Mouse (Mus musculus) cortical plate, adult 2 months (tissue): ENCODE results near the gene Krtap17-1.

Experiments
- CTCF ChIP-seq: fragments of 200-500 bp; IDR thresholded peaks from 2 replicates; pipeline ENCODE4 v1.5.1; 2011; ENCODE audit warnings: mild to moderate bottlenecking, control low read depth, low read length; ENCODE audit not compliant: insufficient read depth; ENCODE audit errors: extremely low read depth
- POLR2A ChIP-seq: fragments of 200-500 bp; IDR thresholded peaks from 2 replicates; pipeline ENCODE4 v1.6.1; 2011; ENCODE audit warnings: mild to moderate bottlenecking, low read length, control low read depth; ENCODE audit not compliant: insufficient read depth; ENCODE audit errors: extremely low read depth

DNA sequence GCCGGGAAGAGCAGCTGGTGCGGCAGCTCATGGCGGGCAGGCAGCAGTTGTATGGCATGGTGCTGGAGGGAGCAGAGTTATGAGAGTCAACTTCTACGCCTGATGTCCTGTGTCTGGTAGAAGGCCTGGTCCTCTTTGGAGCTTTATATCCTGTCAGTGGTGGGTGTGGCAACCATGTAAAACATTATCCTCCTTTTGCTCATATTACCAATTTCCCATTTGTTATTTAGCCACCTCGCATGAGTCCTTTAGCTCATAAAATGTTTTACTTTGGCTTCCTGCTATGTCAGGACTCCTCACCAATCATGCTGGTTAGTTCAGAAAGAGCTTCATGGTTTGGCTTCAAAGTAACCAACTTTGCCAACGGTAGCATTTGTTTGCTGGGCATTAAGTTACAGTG, 36.0 kb upstream of the Krtap17-1 start, which contains the start of gene Krt33b:
- no peak for TF ChIP-seq CTCF
- TF ChIP-seq POLR2A = no peak
